Mouse (Mus musculus) ES-E14 (cell line): Measurements from ENCODE around the gene Alg14.

Experiments used
- HCFC1 ChIP-seq: IDR thresholded peaks from 2 replicates; pipeline ENCODE4 v1.6.1; 2012; ENCODE audit warnings: low read length, inconsistent platforms, borderline replicate concordance; ENCODE audit not compliant: insufficient read depth
- MAFK ChIP-seq: IDR thresholded peaks from 2 replicates; pipeline ENCODE4 v1.6.1; 2014; ENCODE audit warnings: mild to moderate bottlenecking, low read depth, low read length, inconsistent platforms; ENCODE audit not compliant: insufficient read depth
- ZC3H11A ChIP-seq: IDR thresholded peaks from 2 replicates; pipeline ENCODE4 v1.6.1; 2012; ENCODE audit warnings: low read depth, mild to moderate bottlenecking, inconsistent platforms, low read length, borderline replicate concordance

DNA sequence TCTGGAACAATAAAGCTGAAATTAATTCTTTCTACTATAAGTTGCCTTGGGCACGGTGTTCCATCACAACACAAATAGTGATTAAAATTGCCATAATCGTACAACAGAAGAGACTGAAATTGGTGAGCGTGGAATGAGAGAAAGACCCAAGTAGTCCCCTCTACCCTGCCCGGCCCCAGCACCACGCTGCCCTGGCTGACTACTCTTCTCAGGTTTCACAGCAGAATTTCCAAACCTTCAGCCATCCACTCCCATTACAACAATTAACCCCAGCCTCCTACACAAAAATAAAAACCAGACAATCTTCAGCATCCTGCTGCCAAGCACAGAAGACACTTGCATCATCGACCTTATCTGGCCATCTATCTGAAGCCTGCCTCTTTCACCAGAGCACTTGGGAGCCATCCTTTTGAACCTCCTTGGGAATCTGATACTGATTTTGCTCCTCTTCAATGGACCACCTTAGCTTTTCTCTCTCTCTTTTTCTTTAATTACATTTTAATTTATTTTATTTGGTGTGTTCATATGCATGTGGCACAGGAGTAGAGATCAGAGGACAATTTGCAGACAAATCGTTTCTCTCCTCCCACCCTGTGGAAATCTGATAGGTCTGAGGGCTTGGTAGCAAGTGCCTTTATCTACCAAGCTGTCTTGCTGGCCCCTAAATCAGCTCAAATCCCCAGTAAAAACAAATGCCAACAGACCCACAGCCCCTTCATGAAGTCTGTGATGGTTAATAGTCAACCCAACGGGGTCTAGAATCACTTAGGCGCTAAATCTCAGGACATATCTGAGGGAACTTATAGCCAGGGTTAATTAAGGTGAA lies 49.2 kb upstream of the Alg14 start:
- TF ChIP-seq HCFC1 (no peak), ZC3H11A (no peak), MAFK (no peak)
